Mouse (Mus musculus) hindbrain, embryonic 13.5 days (tissue): ENCODE measurements around the gene Ccrl2. TPM values are rescaled to one million over a fixed set of nuclear protein-coding genes. Genes with fewer than 3 reads are reported as not detected.

ENCODE experiments used
- ATAC-seq: fragments of 200-750 bp; cut with Nextera tagmentation; 2 replicates; pipeline ENCODE4 v1.8.0; 2017; ENCODE audit warnings: moderate TSS enrichment; ENCODE audit not compliant: low FRiP score
- H3K27ac ChIP-seq: fragments of 300-500 bp; sonication (generic); 2 replicates; pipeline ENCODE4 v1.5.1; 2015; ENCODE audit warnings: inconsistent platforms, mild to moderate bottlenecking, moderate library complexity
- H3K27me3 ChIP-seq: fragments of 300-500 bp; sonication (generic); 2 replicates; pipeline ENCODE4 v1.6.1; 2015; ENCODE audit warnings: mild to moderate bottlenecking, inconsistent platforms
- H3K36me3 ChIP-seq: fragments of 300-500 bp; sonication (generic); 2 replicates; pipeline ENCODE4 v1.6.1; 2015; ENCODE audit warnings: mild to moderate bottlenecking, inconsistent platforms
- H3K4me1 ChIP-seq: fragments of 300-500 bp; sonication (generic); replicated peaks from 2 replicates; pipeline ENCODE4 v1.6.1; 2015; ENCODE audit warnings: inconsistent platforms
- H3K4me2 ChIP-seq: fragments of 300-500 bp; sonication (generic); 2 replicates; pipeline ENCODE4 v1.6.1; 2015; ENCODE audit warnings: inconsistent platforms, mild to moderate bottlenecking, moderate library complexity
- H3K4me3 ChIP-seq: fragments of 300-500 bp; sonication (generic); 2 replicates; pipeline ENCODE4 v1.5.1; 2015; ENCODE audit warnings: mild to moderate bottlenecking, inconsistent platforms
- H3K9ac ChIP-seq: fragments of 300-500 bp; sonication (generic); 2 replicates; pipeline ENCODE4 v1.6.1; 2015; ENCODE audit warnings: mild to moderate bottlenecking, inconsistent platforms
- H3K9me3 ChIP-seq: fragments of 300-500 bp; sonication (generic); 2 replicates; pipeline ENCODE4 v1.6.1; 2016; ENCODE audit warnings: inconsistent platforms
- WGBS: fragments of 180-500 bp; shearing (Covaris S2); methylation state at CpG from one replicate; pipeline ENCODE4 v1.1.7; 2015; 5-methylcytosine and 5-hydroxymethylcytosine counted together
- polyA plus RNA-seq: library from polyadenylated mRNA; unstranded; fragments of >200 nt; fragmentation: Nextera tagmentation; extraction: Ambion mirVana; gene quantifications from 2 replicates; pipeline ENCODE4 v1.2.1, GENCODE M21; 2015

Gene Ccrl2
- polyA plus RNA-seq, 1 experiment from 2014 or later = 1.3 TPM

DNA sequence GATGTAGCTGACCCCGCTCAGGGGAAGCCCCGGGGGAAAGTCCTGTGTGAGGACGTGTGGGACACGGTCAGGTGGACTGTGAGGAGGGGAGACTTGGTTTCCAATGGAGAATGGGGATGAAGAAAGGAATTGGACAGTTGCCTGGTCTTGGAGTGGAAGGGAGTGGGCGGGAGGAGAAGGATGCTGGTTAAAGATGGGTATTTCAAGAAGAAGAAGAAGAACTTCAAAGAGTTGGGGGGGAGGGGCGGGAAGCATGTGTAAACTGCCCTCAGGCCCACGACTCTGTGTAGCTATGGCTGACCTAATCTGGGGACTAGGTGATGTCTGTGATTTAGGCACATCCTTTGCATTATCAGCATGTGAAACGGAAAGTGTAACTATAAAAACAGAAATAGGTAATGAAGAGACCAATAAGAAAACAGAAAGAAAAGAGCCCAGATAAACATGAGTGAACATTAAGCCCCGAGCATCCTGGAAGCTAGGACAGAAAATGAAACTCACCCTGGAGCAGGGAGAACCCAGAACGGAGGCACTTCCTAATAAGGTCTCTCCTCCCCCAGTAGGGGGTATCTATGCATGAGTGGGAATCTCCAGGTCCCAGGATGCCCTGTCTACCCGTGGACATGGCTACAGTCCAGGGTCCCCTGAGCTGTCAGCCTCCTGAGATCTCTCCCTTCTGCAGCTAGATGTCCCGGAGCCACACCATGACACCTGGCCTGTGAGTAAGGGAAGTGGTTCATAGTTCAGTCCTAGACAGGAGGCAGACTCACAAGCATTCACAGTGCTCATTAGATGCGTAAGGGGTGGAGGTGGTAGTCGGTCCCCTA is 438 bp upstream of the Ccrl2 start:
- ATAC-seq = no peak
- WGBS = 75% methylated on average over 14 of the region's 14 CpGs
- no peak overlapping the region for H3K4me3 ChIP-seq
- no peak overlapping the region for H3K9ac ChIP-seq
- H3K4me2 ChIP-seq = no peak overlapping the region
- H3K4me1 ChIP-seq = no peaks in the 10 kb centered on the region
- no peaks in the 10 kb centered on the region for H3K27me3 ChIP-seq
- no peaks in the 10 kb centered on the region for H3K9me3 ChIP-seq
- no peaks in the 10 kb centered on the region for H3K36me3 ChIP-seq
- H3K27ac ChIP-seq = no peak overlapping the region

DNA sequence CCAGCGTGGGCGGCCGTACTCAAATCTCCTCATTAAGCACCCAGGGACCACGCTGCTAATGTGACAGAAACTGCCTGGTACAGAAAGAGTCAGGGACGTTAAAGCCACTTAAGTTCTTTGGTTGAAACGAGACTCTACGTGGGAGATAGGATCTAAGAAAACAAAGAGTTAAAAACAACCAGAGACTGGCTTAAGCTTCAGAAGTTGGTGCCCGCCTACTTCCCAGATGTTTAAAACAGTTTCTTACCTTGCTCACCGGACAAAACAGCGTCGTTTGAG is 861 bp downstream of the Ccrl2 start:
- no peak overlapping the region for H3K9ac ChIP-seq
- peak overlapping the region; percentile 32 for H3K4me2 ChIP-seq
- H3K9me3 ChIP-seq = no peaks in the 10 kb centered on the region
- H3K27ac ChIP-seq = no peak overlapping the region
- no peaks in the 10 kb centered on the region for H3K36me3 ChIP-seq
- ATAC-seq = no peak
- peak overlapping the region; percentile 7; the same call in 1 of the 2 replicates for H3K4me3 ChIP-seq
- H3K27me3 ChIP-seq = no peaks in the 10 kb centered on the region
- WGBS = 60% methylated on average over 11 of the region's 11 CpGs
- no peaks in the 10 kb centered on the region for H3K4me1 ChIP-seq

DNA sequence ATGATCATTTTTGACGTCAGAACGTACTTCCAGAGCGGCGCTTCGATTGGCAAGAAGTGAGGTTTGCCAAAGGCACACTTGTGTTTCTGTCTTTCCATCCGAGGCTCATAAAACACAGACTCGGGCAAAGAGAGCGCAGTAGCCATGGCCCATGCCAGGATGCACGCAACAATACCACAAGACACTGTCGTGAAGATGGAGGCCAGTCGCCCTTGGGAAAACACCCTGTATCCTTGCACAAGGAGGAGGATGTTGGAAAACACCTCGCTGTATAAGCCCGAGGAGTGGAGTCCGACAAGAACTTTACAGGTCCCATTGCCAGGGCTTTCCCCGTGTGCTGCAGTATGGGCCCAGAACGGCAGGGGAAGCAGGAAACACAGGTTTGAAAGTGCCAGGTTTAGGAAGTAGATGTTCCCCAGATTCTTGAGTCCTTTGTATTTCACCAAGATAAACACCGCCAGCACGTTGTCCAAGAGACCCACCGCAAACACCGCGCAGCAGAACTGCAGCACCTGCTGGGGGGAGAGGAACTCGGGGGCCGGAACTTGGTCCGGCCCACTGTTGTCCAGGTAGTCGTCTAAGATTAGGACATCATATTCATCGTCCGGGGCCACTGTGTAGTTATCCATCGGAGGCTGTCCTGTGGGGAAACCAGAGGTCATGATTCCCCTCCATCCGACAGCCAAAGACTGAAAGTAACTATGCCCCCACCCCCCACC is 1.4 kb downstream of the Ccrl2 start:
- Histone ChIP-seq H3K36me3 (no peaks in the 10 kb centered on the region), H3K4me3 (peak overlapping the region; percentile 7; the same call in 1 of the 2 replicates), H3K9me3 (no peaks in the 10 kb centered on the region), H3K4me1 (no peaks in the 10 kb centered on the region), H3K27ac (no peak overlapping the region), H3K27me3 (no peaks in the 10 kb centered on the region), H3K9ac (no peak overlapping the region), H3K4me2 (peak overlapping the region; percentile 32)
- ATAC-seq = no peak
- WGBS = 84% methylated on average over 29 of the region's 29 CpGs

DNA sequence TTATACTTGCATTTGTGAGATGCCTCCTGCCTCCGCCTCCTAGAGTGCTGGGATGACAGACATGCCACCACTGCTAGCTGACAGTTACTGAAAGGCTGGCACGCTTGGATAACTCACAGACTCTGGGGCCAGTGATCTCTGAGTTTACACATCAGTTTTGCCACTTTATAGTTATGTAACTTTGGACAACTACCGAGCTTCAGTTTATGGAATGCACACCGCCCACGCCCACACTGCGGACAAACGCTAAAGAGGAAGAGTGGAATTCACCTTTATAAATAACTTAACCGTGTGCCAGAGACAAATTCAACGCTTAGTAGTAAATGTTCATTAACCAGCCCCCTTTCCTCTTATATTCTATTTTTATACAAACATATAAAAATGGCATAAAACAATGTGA is 2.4 kb downstream of the Ccrl2 start:
- WGBS = 92% methylated on average over 9 of the region's 9 CpGs
- no peaks in the 10 kb centered on the region for H3K9me3 ChIP-seq

DNA sequence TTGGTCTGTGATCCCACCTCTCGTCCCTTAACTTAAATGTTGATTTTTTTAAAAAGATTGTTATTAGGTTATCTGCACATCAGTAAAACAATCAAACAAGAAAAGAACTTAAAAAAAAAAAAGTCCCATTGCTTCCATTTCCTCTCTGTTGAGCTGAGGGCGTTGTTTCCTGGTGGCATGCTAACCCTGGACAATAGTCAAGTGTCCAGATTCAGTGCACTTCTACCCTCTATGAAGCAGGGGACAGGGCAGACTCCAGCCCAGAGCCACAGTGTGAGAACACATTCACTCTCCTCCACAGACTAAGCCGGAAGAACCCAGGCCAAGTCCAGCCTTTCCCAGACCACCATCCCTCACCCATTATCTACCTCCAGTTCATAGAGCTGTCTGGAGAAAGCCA is 8.9 kb downstream of the Ccrl2 start:
- no peak for ATAC-seq
- Histone ChIP-seq H3K4me2 (no peak overlapping the region), H3K9ac (no peak overlapping the region), H3K4me1 (no peaks in the 10 kb centered on the region), H3K4me3 (no peak overlapping the region), H3K36me3 (no peaks in the 10 kb centered on the region), H3K27me3 (no peaks in the 10 kb centered on the region), H3K9me3 (no peaks in the 10 kb centered on the region), H3K27ac (no peak overlapping the region)
- WGBS = 88% methylated on average over 3 of the region's 3 CpGs

More for the DNA sequence above, 2.4 kb downstream of the Ccrl2 start:
- H3K4me2 ChIP-seq = no peak overlapping the region
- H3K4me1 ChIP-seq = no peaks in the 10 kb centered on the region
- H3K27me3 ChIP-seq = no peaks in the 10 kb centered on the region
- H3K27ac ChIP-seq = no peak overlapping the region
- no peaks in the 10 kb centered on the region for H3K36me3 ChIP-seq
- ATAC-seq = no peak
- no peak overlapping the region for H3K4me3 ChIP-seq
- H3K9ac ChIP-seq = no peak overlapping the region

DNA sequence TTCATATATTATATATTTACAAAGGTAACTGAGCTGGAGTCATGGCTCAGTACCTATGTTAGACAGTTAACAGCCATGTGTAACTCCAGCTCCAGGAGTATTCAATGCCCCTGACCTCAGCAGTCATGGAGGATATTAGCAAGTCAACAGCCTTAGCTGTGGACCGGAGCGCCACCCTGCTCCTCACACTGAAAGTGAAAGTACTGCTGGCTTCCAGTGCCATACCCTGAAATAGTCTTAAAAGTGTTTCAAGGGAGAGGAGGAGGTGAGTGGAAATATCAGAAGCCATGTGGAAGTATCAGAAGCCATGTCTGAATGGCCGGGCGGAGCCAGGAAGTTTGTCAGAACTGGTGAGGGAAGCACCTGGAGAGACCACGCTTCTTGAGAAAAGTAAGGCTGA is 10.1 kb downstream of the Ccrl2 start:
- H3K4me1 ChIP-seq = no peaks in the 10 kb centered on the region
- no peak overlapping the region for H3K27ac ChIP-seq
- WGBS = 92% methylated on average over 5 of the region's 5 CpGs
- no peak overlapping the region for H3K9ac ChIP-seq
- ATAC-seq = no peak
- no peaks in the 10 kb centered on the region for H3K27me3 ChIP-seq
- H3K4me3 ChIP-seq = no peak overlapping the region
- no peaks in the 10 kb centered on the region for H3K36me3 ChIP-seq
- no peaks in the 10 kb centered on the region for H3K9me3 ChIP-seq
- H3K4me2 ChIP-seq = no peak overlapping the region

DNA sequence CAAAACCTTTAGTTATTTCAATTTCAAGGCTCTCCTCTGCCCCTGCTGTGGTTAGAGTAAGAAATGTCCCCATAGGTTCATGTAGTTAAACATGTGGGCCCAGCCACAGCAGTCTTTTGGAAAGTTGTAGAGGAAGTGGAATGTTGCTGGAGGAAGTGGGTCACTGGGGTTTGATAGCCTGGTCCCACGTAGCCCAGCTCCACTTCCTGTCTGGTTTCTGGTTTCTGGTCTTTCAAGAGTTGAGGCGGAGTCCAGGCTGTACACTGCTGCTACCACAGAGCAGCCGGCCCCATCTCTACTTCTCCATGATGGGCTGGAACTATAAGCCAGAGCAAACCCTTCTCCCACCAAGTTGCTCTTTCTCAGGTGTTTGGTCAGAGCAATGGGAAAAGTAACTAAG is 11.1 kb downstream of the Ccrl2 start:
- Histone ChIP-seq H3K9ac (no peak overlapping the region), H3K27me3 (no peaks in the 10 kb centered on the region), H3K4me2 (no peak overlapping the region), H3K9me3 (no peaks in the 10 kb centered on the region), H3K27ac (no peak overlapping the region), H3K36me3 (no peaks in the 10 kb centered on the region), H3K4me1 (no peaks in the 10 kb centered on the region), H3K4me3 (no peak overlapping the region)
- ATAC-seq = no peak
- 84% methylated on average over 3 of the region's 3 CpGs for WGBS

DNA sequence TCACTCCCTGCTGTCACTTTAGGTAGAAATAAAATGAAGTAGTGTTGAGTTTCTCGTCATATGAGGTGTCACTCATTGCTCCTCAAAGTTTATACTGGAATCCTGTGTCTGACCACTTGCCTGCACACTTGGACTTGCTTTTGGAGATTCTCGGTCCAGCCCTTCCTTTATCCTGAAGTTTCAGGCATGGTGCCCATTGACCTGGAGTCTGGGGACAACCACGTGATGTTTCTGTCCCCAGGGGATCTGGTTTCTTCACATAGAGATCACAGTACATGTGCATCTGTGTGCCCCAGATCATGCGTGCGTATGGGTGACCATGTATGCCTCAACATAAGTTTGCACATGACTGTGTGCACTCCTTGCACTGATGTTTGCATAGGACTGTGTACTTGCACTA is 15.1 kb downstream of the Ccrl2 start:
- 93% methylated on average over 5 of the region's 5 CpGs for WGBS
- H3K9ac ChIP-seq = no peak overlapping the region
- no peak overlapping the region for H3K27ac ChIP-seq
- ATAC-seq = no peak
- H3K36me3 ChIP-seq = no peaks in the 10 kb centered on the region
- no peaks in the 10 kb centered on the region for H3K4me1 ChIP-seq
- H3K9me3 ChIP-seq = no peaks in the 10 kb centered on the region
- no peaks in the 10 kb centered on the region for H3K27me3 ChIP-seq
- H3K4me3 ChIP-seq = no peak overlapping the region
- H3K4me2 ChIP-seq = no peak overlapping the region

DNA sequence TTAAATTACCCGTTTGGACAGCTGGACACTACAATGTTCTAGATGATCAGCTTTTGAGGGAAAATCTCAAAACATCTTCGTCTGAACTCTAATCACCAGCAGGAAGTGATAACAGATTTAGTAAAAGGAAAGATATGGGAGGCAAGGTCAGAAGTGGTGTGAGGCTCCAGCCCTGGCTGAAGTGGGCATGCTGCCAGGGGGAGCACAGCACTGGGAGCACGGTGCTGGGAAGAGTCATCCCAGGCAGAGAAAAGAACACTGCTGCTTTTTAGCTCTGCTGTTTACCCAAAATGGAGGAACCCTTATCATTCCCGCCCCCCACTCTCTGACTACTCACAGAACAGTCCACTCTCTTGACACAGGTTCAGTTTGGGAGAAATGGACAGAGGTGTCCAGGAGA is 17.4 kb downstream of the Ccrl2 start:
- Histone ChIP-seq H3K27me3 (no peaks in the 10 kb centered on the region), H3K4me2 (no peak overlapping the region), H3K27ac (no peak overlapping the region), H3K36me3 (no peaks in the 10 kb centered on the region), H3K4me3 (no peak overlapping the region), H3K9me3 (no peaks in the 10 kb centered on the region), H3K9ac (no peak overlapping the region), H3K4me1 (no peaks in the 10 kb centered on the region)
- WGBS = 90% methylated on average over 4 of the region's 4 CpGs
- no peak for ATAC-seq

DNA sequence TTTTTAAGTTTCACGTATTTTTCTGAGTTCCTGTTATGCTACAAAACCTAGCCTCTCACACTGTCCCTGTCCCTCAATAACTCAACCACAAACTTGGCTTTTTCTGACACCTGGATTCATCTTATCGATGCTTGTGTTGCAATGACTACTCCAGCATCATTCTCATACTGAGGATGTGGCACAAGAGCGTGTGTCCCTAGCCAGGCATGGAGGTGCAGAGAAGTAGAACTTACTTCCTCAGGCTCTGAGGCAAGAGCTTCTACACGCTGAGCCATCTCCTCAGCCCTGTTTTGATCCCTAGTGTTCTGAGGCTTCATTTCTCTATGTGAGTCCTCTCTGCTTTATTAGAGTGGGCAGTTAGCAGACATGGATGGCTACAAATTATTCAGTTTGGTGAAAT is 23.6 kb downstream of the Ccrl2 start:
- 93% methylated on average over 4 of the region's 4 CpGs for WGBS
- Histone ChIP-seq H3K9me3 (no peaks in the 10 kb centered on the region), H3K27me3 (no peaks in the 10 kb centered on the region), H3K4me2 (no peak overlapping the region), H3K27ac (no peak overlapping the region), H3K9ac (no peak overlapping the region), H3K36me3 (no peaks in the 10 kb centered on the region), H3K4me1 (no peaks in the 10 kb centered on the region), H3K4me3 (no peak overlapping the region)
- no peak for ATAC-seq

DNA sequence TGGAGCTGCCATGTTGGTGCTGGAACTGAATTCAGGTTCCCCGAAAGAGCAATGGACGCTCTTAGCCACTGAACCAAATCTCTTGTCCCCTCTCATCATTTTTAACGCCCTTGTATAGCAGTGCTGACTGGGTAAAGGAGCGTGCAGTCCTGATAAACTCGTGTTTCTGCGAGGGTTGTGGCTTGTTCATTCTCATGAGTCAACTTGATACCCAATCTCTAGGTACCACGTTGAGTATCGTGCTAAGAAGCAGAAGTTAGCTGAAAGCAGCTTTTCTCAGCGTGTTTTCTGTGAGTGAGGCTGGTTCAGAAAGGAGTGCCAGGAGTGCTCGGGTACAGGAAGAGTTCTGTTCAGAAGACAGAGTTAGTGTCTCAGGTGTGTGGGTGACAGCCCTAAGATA is 30.5 kb downstream of the Ccrl2 start:
- 91% methylated on average over 10 of the region's 10 CpGs for WGBS
- no peaks in the 10 kb centered on the region for H3K9me3 ChIP-seq
- H3K9ac ChIP-seq = no peak overlapping the region
- no peak overlapping the region for H3K4me2 ChIP-seq
- H3K4me3 ChIP-seq = no peak overlapping the region
- no peak for ATAC-seq
- H3K27ac ChIP-seq = no peak overlapping the region
- H3K4me1 ChIP-seq = no peaks in the 10 kb centered on the region
- no peaks in the 10 kb centered on the region for H3K36me3 ChIP-seq
- H3K27me3 ChIP-seq = no peaks in the 10 kb centered on the region

DNA sequence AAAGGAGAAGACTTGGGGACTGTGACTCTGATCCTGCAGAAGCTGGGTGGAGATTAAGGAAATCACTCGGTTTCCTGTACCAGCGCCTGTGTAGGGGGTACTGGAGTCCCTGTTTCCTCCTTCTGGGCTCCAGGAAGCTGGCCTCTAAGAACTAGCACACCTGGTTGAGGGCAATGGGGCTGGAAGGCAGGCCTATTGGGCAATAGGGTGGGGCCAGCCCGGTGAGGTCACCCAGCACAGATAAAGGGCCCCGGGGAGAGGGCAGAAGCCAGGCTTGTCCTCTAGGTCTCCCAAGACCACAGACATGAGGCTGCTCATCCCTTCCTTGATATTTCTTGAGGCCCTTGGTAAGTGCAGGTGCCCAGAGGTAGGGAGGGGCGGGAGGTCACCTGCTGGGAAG is 38.3 kb downstream of the Ccrl2 start, which contains the start of gene Ltf:
Ltf (plus strand) TSS at position 250 of the 400 bp plus-strand sequence.
- H3K9ac ChIP-seq = no peak within 1 kb of the TSS
- WGBS = 84% methylated on average over 5 of the region's 5 CpGs
- H3K4me1 ChIP-seq = no peaks in the 10 kb centered on the region
- H3K27me3 ChIP-seq = no peaks in the 10 kb centered on the region
- no peaks in the 10 kb centered on the region for H3K9me3 ChIP-seq
- no peak within 1 kb of the TSS for H3K4me3 ChIP-seq
- H3K36me3 ChIP-seq = no peaks in the 10 kb centered on the region
- no peak for ATAC-seq
- no peak within 1 kb of the TSS for H3K4me2 ChIP-seq
- H3K27ac ChIP-seq = no peak within 1 kb of the TSS

DNA sequence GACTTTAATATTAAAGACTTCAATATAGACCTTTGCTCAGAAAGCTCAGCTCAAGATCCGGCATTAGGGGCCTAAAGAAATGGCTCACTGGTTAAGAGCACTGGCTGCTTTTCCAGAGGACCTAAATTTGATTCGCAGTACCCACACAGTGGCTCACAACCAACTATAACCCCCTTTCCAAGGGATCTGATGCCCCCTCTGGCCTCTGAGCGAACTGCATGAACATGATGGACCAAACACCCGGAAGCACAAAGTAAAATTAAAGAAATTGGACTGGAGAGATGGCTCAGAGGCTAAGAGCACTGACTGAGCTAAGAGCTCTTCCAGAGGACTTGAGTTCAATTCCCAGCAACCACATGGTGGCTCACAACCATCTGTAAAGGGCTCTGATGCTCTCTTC is 41.7 kb downstream of the Ccrl2 start:
- Histone ChIP-seq H3K36me3 (no peaks in the 10 kb centered on the region), H3K4me3 (no peak overlapping the region), H3K9me3 (no peaks in the 10 kb centered on the region), H3K9ac (no peak overlapping the region), H3K27ac (no peak overlapping the region), H3K27me3 (no peaks in the 10 kb centered on the region), H3K4me2 (no peak overlapping the region), H3K4me1 (no peaks in the 10 kb centered on the region; the same call in 1 of the 2 replicates)
- 83% methylated on average over 4 of the region's 4 CpGs for WGBS
- ATAC-seq = no peak
